Mouse (Mus musculus): ENCODE measurements at regions not wholly inside any gene's neighbourhood (a gene's known extent, or its start where the extent isn't known, plus 50 kb on each side); places are given as distances from the start of the nearest gene placed in this dataset.

- TF ChIP-seq CTCF (IDR thresholded peaks at IDR 0.05; ENCODE audit: low read depth) (no peak), EP300 (IDR thresholded peaks at IDR 0.05; ENCODE audit: low read depth) (no peak)
- WGBS (ENCODE audit: insufficient replicate concordance), result 57% methylated on average over 14 of the region's 14 CpGs
- H3K36me3 ChIP-seq (replicated peaks; ENCODE audit: control insufficient read depth, insufficient read depth, low read depth), result no peaks in the 10 kb centered on the region
These were observed 82.9 kb upstream of the Actrt2 start for GRCm38 (mm10) chr4:154750440-154751107.

DNA sequence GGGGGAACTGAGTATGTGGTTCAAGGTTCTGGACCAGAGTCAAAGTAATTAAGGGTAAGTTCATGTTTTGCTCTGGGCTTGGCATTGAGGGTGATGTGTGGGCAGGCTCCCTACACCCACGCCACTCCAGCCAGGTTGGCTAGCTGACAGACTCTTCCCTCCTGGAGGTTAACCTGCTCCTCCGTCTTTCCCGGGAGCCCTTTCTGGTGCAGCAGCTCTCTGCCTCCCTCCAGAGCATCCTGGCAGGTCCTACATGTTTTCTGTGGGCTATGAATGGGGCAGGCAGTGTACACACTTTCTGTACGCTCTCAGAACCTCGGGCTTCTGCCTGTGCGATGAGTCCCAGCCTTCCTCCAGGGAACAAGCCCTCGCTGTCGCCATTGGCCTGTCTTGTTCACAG is 82.8 kb upstream of the Ttc34 start:
- H3K27ac ChIP-seq, result no peak overlapping the region
- no peaks in the 10 kb centered on the region for H3K36me3 ChIP-seq (replicated peaks; ENCODE audit: control insufficient read depth, insufficient read depth, low read depth)
- H3K4me3 ChIP-seq (ENCODE audit: insufficient read depth in 1 of 2, low read depth in 2 of 2, low read length in 2 of 2), result no peak overlapping the region
- TF ChIP-seq EP300 (IDR thresholded peaks at IDR 0.05; ENCODE audit: low read depth), result no peak
- no peak for TF ChIP-seq CTCF (IDR thresholded peaks at IDR 0.05; ENCODE audit: low read depth)
- H3K4me1 ChIP-seq (replicated peaks; ENCODE audit: control insufficient read depth in 2 of 2, insufficient read depth in 2 of 2, low read length in 1 of 2), result no peaks in the 10 kb centered on the region
- no peaks in the 10 kb centered on the region for H3K9me3 ChIP-seq (ENCODE audit: control insufficient read depth, low read length)
- H3K9ac ChIP-seq (replicated peaks), result no peak overlapping the region
- DNase-seq (ENCODE audit: low read depth in 3 of 3, low spot score in 3 of 3) (no peak), ATAC-seq (ENCODE audit: insufficient read depth) (no peak)
- WGBS (ENCODE audit: insufficient replicate concordance), result 60% methylated on average over 8 of the region's 8 CpGs
- H3K27me3 ChIP-seq (ENCODE audit: control insufficient read depth, insufficient read depth, low read length), result no peaks in the 10 kb centered on the region
- no peak overlapping the region for H3K4me2 ChIP-seq (ENCODE audit: low read depth)

More at GRCm38 (mm10) chr4:154750440-154751107, 82.9 kb upstream of the Actrt2 start:
- ATAC-seq (ENCODE audit: insufficient read depth), result no peak
- Histone ChIP-seq H3K9me3 (ENCODE audit: control insufficient read depth, low read length) (no peaks in the 10 kb centered on the region), H3K4me3 (ENCODE audit: insufficient read depth in 1 of 2, low read depth in 2 of 2, low read length in 2 of 2) (no peak overlapping the region), H3K4me1 (replicated peaks; ENCODE audit: control insufficient read depth in 2 of 2, insufficient read depth in 2 of 2, low read length in 1 of 2) (no peaks in the 10 kb centered on the region), H3K27me3 (ENCODE audit: control insufficient read depth, insufficient read depth, low read length) (no peaks in the 10 kb centered on the region), H3K27ac (no peak overlapping the region), H3K9ac (replicated peaks) (no peak overlapping the region), H3K4me2 (ENCODE audit: low read depth) (no peak overlapping the region)
- DNase-seq (ENCODE audit: low read depth in 3 of 3, low spot score in 3 of 3), result no peak

- no peak for DNase-seq (ENCODE audit: low read depth in 3 of 3, low spot score in 3 of 3)
These were observed 80.4 kb upstream of the Ttc34 start for GRCm38 (mm10) chr4:154756740-154757446.

GRCm38 (mm10) chr4:154759881-154760280 is 77.4 kb upstream of the Ttc34 start:
- no peak for ATAC-seq (ENCODE audit: insufficient read depth)

More at GRCm38 (mm10) chr4:154756740-154757446, 80.4 kb upstream of the Ttc34 start:
- Histone ChIP-seq H3K9ac (replicated peaks) (no peak overlapping the region), H3K9me3 (ENCODE audit: control insufficient read depth, low read length) (no peaks in the 10 kb centered on the region), H3K4me3 (ENCODE audit: insufficient read depth in 1 of 2, low read depth in 2 of 2, low read length in 2 of 2) (no peak overlapping the region), H3K27ac (no peak overlapping the region), H3K27me3 (ENCODE audit: control insufficient read depth, insufficient read depth, low read length) (no peaks in the 10 kb centered on the region), H3K4me2 (ENCODE audit: low read depth) (no peak overlapping the region), H3K4me1 (replicated peaks; ENCODE audit: control insufficient read depth in 2 of 2, insufficient read depth in 2 of 2, low read length in 1 of 2) (no peaks in the 10 kb centered on the region), H3K36me3 (replicated peaks; ENCODE audit: control insufficient read depth, insufficient read depth, low read depth) (no peaks in the 10 kb centered on the region)
- no peak for ATAC-seq (ENCODE audit: insufficient read depth)
- TF ChIP-seq CTCF (IDR thresholded peaks at IDR 0.05; ENCODE audit: low read depth) (no peak), EP300 (IDR thresholded peaks at IDR 0.05; ENCODE audit: low read depth) (no peak)
- WGBS (ENCODE audit: insufficient replicate concordance), result 63% methylated on average over 10 of the region's 10 CpGs

GRCm38 (mm10) chr4:154764238-154764637 is 73.0 kb upstream of the Ttc34 start:
- H3K9me3 ChIP-seq (ENCODE audit: control insufficient read depth, low read length), result no peaks in the 10 kb centered on the region

More at GRCm38 (mm10) chr4:154759881-154760280, 77.4 kb upstream of the Ttc34 start:
- H3K4me2 ChIP-seq (ENCODE audit: low read depth), result no peak overlapping the region
- no peaks in the 10 kb centered on the region for H3K36me3 ChIP-seq (replicated peaks; ENCODE audit: control insufficient read depth, insufficient read depth, low read depth)
- no peaks in the 10 kb centered on the region for H3K4me1 ChIP-seq (replicated peaks; ENCODE audit: control insufficient read depth in 2 of 2, insufficient read depth in 2 of 2, low read length in 1 of 2)
- 56% methylated on average over 1 of the region's 1 CpGs for WGBS (ENCODE audit: insufficient replicate concordance)
- no peak overlapping the region for H3K27ac ChIP-seq
- no peak for DNase-seq (ENCODE audit: low read depth in 3 of 3, low spot score in 3 of 3)
- no peak overlapping the region for H3K4me3 ChIP-seq (ENCODE audit: insufficient read depth in 1 of 2, low read depth in 2 of 2, low read length in 2 of 2)
- TF ChIP-seq EP300 (IDR thresholded peaks at IDR 0.05; ENCODE audit: low read depth) (no peak), CTCF (IDR thresholded peaks at IDR 0.05; ENCODE audit: low read depth) (no peak)
- no peak overlapping the region for H3K9ac ChIP-seq (replicated peaks)
- H3K9me3 ChIP-seq (ENCODE audit: control insufficient read depth, low read length), result no peaks in the 10 kb centered on the region
- no peaks in the 10 kb centered on the region for H3K27me3 ChIP-seq (ENCODE audit: control insufficient read depth, insufficient read depth, low read length)

More at GRCm38 (mm10) chr4:154764238-154764637, 73.0 kb upstream of the Ttc34 start:
- DNase-seq (ENCODE audit: low read depth in 3 of 3, low spot score in 3 of 3) (no peak), ATAC-seq (ENCODE audit: insufficient read depth) (no peak)
- WGBS (ENCODE audit: insufficient replicate concordance), result 68% methylated on average over 6 of the region's 6 CpGs
- Histone ChIP-seq H3K27ac (no peak overlapping the region), H3K27me3 (ENCODE audit: control insufficient read depth, insufficient read depth, low read length) (no peaks in the 10 kb centered on the region), H3K4me2 (ENCODE audit: low read depth) (no peak overlapping the region), H3K9ac (replicated peaks) (no peak overlapping the region), H3K4me3 (ENCODE audit: insufficient read depth in 1 of 2, low read depth in 2 of 2, low read length in 2 of 2) (no peak overlapping the region), H3K4me1 (replicated peaks; ENCODE audit: control insufficient read depth in 2 of 2, insufficient read depth in 2 of 2, low read length in 1 of 2) (no peaks in the 10 kb centered on the region), H3K36me3 (replicated peaks; ENCODE audit: control insufficient read depth, insufficient read depth, low read depth) (no peaks in the 10 kb centered on the region)
- no peak for TF ChIP-seq CTCF (IDR thresholded peaks at IDR 0.05; ENCODE audit: low read depth)
- TF ChIP-seq EP300 (IDR thresholded peaks at IDR 0.05; ENCODE audit: low read depth), result no peak

All from liver, embryonic 14.5 days (tissue).